Mouse (Mus musculus): ENCODE results near the gene Ier5. TPM values are rescaled to one million over a fixed set of nuclear protein-coding genes. Genes with fewer than 3 reads are reported as not detected.

The Ier5 gene
- polyA plus RNA-seq, 1 experiment from 2014 or later, result 10.4 TPM

- 9% methylated on average over 4 of the region's 4 CpGs for WGBS
- peak; percentile 54; the same call in 1 of the 2 replicates for ATAC-seq (ENCODE audit: insufficient number of reproducible peaks, insufficient read depth, low FRiP score, low read depth)
- Histone ChIP-seq H3K4me2 (ENCODE audit: low read length) (peak overlapping the region; percentile 34), H3K36me3 (ENCODE audit: control insufficient read depth, insufficient read depth, low read length) (no peaks in the 10 kb centered on the region), H3K4me1 (ENCODE audit: control insufficient read depth in 2 of 2, insufficient read depth in 2 of 2, low read length in 2 of 2) (peaks cover 30 to 67% of the 10 kb centered on the region in 2 experiments), H3K27me3 (ENCODE audit: control insufficient read depth, insufficient read depth, low read length) (no peaks in the 10 kb centered on the region), H3K4me3 (ENCODE audit: control insufficient read depth in 1 of 2, insufficient read depth in 1 of 2, low read depth in 1 of 2, low read length in 2 of 2) (no peak overlapping the region), H3K27ac (replicated peaks in 1 of 2; ENCODE audit: control insufficient read depth in 1 of 2, insufficient read depth in 1 of 2, low read depth in 2 of 2, low read length in 2 of 2) (peak overlapping the region; percentile 78 to 81), H3K9me3 (ENCODE audit: control insufficient read depth, low read length) (no peaks in the 10 kb centered on the region), H3K9ac (ENCODE audit: low read length) (peak overlapping the region; percentile 35; the same call in 1 of the 2 replicates)
Observed at GRCm38 (mm10) chr1:155093145-155093791, 6.2 kb downstream of the Ier5 start.

DNA sequence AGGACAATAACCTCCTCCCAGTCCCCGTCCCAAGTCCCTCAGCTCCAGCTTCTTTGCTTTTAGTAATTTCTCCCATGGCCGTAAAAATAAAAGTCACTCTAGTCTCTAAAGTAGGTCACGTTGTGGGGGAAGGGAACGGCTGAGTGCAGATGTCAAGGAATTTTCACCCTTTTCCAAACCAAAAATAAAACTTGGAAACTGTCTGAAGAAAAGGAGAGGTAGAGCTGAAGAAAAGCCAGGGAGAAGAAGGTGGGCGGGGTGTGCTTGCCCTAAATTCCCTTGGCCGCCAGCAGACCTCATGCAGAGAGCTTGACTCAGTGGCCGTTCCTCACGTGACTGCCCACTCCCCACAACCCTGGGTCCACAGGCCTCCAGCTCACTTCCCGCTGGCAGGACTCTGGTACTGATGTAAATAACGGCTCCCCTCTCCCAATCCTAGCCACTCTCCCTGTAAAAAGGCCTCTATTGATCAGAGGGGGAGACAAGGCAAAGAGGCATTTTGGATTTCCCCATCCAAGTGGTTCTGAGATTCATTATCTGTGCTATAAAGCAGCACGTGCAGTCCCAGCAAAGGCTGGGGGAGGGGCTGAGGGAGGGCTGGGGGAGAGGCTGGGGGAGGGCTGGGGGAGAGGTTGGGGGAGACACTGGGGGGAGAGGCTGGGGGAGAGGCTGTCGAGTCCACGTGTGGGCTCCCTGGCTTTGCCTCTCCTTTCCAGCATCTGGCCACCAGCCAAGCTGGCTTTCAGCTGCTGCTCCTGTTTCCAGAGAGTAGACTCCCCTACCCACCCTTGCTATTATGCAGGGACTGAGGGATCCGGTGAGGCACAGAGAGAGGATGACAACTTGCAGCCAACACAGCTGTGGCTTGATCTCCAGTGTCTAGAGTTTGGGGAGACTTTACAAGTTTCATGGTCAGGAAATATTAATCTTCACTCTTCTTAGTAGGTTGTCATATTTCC, 7.3 kb downstream of the Ier5 start:
- no peaks in the 10 kb centered on the region for H3K36me3 ChIP-seq (ENCODE audit: control insufficient read depth, insufficient read depth, low read length)
- H3K9me3 ChIP-seq (ENCODE audit: control insufficient read depth, low read length), result no peaks in the 10 kb centered on the region
- no peaks in the 10 kb centered on the region for H3K27me3 ChIP-seq (ENCODE audit: control insufficient read depth, insufficient read depth, low read length)
- H3K4me2 ChIP-seq (ENCODE audit: low read length), result peak overlapping the region; percentile 34
- 23% methylated on average over 14 of the region's 14 CpGs for whole genome bisulfite sequencing
- H3K4me3 ChIP-seq (ENCODE audit: control insufficient read depth in 1 of 2, insufficient read depth in 1 of 2, low read depth in 1 of 2, low read length in 2 of 2), result no peak overlapping the region
- ATAC-seq (ENCODE audit: insufficient number of reproducible peaks, insufficient read depth, low FRiP score, low read depth), result peak; percentile 43
- H3K9ac ChIP-seq (ENCODE audit: low read length), result peak overlapping the region; percentile 39; the same call in 1 of the 2 replicates
- peaks cover 28 to 66% of the 10 kb centered on the region in 2 experiments for H3K4me1 ChIP-seq (ENCODE audit: control insufficient read depth in 2 of 2, insufficient read depth in 2 of 2, low read length in 2 of 2)
- peak overlapping the region; percentile 70 to 81 for H3K27ac ChIP-seq (replicated peaks in 1 of 2; ENCODE audit: control insufficient read depth in 1 of 2, insufficient read depth in 1 of 2, low read depth in 2 of 2, low read length in 2 of 2)

DNA sequence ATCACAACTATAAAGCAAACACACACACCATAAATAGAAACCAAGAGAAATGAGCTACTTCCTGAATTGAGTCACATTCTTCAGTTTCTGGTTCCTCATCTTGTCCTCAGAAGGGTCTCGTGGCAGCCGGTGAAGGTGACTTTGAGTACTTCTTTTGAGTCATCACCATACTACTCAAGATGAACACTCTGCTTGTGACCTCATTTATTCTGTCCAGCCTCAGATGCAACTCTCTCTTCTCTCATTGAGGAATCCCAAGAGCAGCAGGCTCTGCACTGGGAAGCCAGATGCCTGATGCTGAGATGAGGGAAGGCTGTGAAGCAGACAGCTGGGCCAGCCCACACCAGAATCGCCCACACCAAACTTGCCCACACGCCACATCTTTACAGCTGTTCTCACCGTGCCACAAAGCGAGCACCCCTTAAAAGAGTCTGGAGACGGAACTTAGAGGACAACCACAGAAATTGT, 8.0 kb downstream of the Ier5 start:
- peaks cover 34 to 66% of the 10 kb centered on the region in 2 experiments for H3K4me1 ChIP-seq (ENCODE audit: control insufficient read depth in 2 of 2, insufficient read depth in 2 of 2, low read length in 2 of 2)
- 77% methylated on average over 7 of the region's 7 CpGs for WGBS
- no peaks in the 10 kb centered on the region for H3K27me3 ChIP-seq (ENCODE audit: control insufficient read depth, insufficient read depth, low read length)
- H3K9me3 ChIP-seq (ENCODE audit: control insufficient read depth, low read length), result no peaks in the 10 kb centered on the region
- H3K27ac ChIP-seq (replicated peaks in 1 of 2; ENCODE audit: control insufficient read depth in 1 of 2, insufficient read depth in 1 of 2, low read depth in 2 of 2, low read length in 2 of 2), result peak overlapping the region in 1 of 2 experiments; percentile 81; a peak in 3 of 4 replicates
- no peak overlapping the region for H3K4me3 ChIP-seq (ENCODE audit: control insufficient read depth in 1 of 2, insufficient read depth in 1 of 2, low read depth in 1 of 2, low read length in 2 of 2)
- peak overlapping the region; percentile 34; the same call in 1 of the 2 replicates for H3K4me2 ChIP-seq (ENCODE audit: low read length)
- H3K36me3 ChIP-seq (ENCODE audit: control insufficient read depth, insufficient read depth, low read length), result no peaks in the 10 kb centered on the region
- ATAC-seq (ENCODE audit: insufficient number of reproducible peaks, insufficient read depth, low FRiP score, low read depth), result no peak
- H3K9ac ChIP-seq (ENCODE audit: low read length), result no peak overlapping the region

GRCm38 (mm10) chr1:155090736-155091135, 8.7 kb downstream of the Ier5 start:
- H3K27me3 ChIP-seq (ENCODE audit: control insufficient read depth, insufficient read depth, low read length), result no peaks in the 10 kb centered on the region
- no peak for ATAC-seq (ENCODE audit: insufficient number of reproducible peaks, insufficient read depth, low FRiP score, low read depth)
- no peaks in the 10 kb centered on the region for H3K36me3 ChIP-seq (ENCODE audit: control insufficient read depth, insufficient read depth, low read length)
- WGBS, result 100% methylated on average over 1 of the region's 1 CpGs
- H3K27ac ChIP-seq (replicated peaks in 1 of 2; ENCODE audit: control insufficient read depth in 1 of 2, insufficient read depth in 1 of 2, low read depth in 2 of 2, low read length in 2 of 2), result no peak overlapping the region
- H3K4me2 ChIP-seq (ENCODE audit: low read length), result no peak overlapping the region
- H3K4me3 ChIP-seq (ENCODE audit: control insufficient read depth in 1 of 2, insufficient read depth in 1 of 2, low read depth in 1 of 2, low read length in 2 of 2), result no peak overlapping the region
- H3K9me3 ChIP-seq (ENCODE audit: control insufficient read depth, low read length), result no peaks in the 10 kb centered on the region
- no peak overlapping the region for H3K9ac ChIP-seq (ENCODE audit: low read length)
- H3K4me1 ChIP-seq (ENCODE audit: control insufficient read depth in 2 of 2, insufficient read depth in 2 of 2, low read length in 2 of 2), result peaks cover 37 to 67% of the 10 kb centered on the region in 2 experiments

DNA sequence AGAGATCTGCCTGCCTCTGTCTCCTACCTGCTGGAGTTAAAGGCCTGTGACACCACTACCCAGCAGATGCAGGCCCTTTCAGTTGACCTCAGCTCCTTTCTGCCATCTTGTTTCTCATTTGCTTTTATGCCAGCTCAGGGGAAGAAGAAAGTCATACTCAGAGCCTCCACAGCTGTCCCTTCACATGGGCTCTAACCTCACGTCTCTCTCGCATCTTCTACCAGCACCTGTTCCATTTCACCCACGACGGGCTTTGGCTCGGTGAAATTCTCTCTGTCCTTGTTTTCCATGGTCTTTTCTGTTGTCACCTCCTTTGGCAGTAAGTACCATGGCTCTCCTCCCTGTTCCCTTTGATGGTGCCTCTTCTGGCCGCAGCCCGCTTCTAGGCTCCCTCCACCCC, 9.1 kb downstream of the Ier5 start:
- peaks cover 40 to 67% of the 10 kb centered on the region in 2 experiments for H3K4me1 ChIP-seq (ENCODE audit: control insufficient read depth in 2 of 2, insufficient read depth in 2 of 2, low read length in 2 of 2)
- WGBS, result 87% methylated on average over 7 of the region's 7 CpGs

DNA sequence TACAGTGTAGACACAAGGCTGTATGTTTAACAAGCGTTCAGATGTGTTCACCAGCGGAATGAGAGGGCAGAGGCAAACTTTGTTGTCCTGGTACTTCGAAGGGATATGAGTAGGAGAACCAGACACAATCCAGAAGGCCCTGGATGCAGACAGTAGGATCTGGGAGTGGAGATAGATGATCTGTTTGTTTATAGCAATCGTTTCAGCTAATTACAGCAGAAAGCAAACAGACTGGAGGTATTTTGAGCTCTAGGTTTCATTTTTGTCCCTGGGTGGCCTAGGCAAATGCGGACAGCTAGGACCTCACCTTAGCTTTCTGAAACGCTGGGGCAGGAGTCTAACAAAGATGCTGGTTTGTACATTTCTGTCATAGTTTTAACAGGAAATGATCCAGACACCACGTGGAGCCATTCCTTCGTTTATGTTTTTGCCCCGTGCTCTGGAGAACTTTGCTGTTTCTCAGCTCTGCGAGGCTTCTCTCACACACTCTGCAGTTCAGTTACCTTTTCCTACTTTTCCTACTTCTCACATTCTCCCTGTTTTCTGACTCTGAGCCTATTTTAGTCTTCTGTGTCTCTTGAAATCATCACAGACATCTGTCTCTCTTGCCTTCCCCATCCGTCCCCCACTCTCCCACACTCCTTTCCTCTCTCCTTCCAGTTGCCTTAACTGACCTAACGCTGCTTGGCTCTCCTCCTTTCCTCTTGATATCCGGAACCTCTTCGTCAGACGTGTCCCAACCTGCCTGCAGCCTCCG, 10.4 kb downstream of the Ier5 start:
- 44% methylated on average over 16 of the region's 16 CpGs for WGBS
- no peak for ATAC-seq (ENCODE audit: insufficient number of reproducible peaks, insufficient read depth, low FRiP score, low read depth)
- H3K9ac ChIP-seq (ENCODE audit: low read length), result 0 out of 2 replicates have a peak overlapping the region, but pooled peaks have one; percentile 31
- H3K27ac ChIP-seq (replicated peaks in 1 of 2; ENCODE audit: control insufficient read depth in 1 of 2, insufficient read depth in 1 of 2, low read depth in 2 of 2, low read length in 2 of 2), result no peak overlapping the region
- no peaks in the 10 kb centered on the region for H3K27me3 ChIP-seq (ENCODE audit: control insufficient read depth, insufficient read depth, low read length)
- no peak overlapping the region for H3K4me3 ChIP-seq (ENCODE audit: control insufficient read depth in 1 of 2, insufficient read depth in 1 of 2, low read depth in 1 of 2, low read length in 2 of 2)
- H3K4me1 ChIP-seq (ENCODE audit: control insufficient read depth in 2 of 2, insufficient read depth in 2 of 2, low read length in 2 of 2), result peaks cover 43 to 70% of the 10 kb centered on the region in 2 experiments
- H3K9me3 ChIP-seq (ENCODE audit: control insufficient read depth, low read length), result no peaks in the 10 kb centered on the region
- H3K36me3 ChIP-seq (ENCODE audit: control insufficient read depth, insufficient read depth, low read length), result no peaks in the 10 kb centered on the region
- no peak overlapping the region for H3K4me2 ChIP-seq (ENCODE audit: low read length)

More for the DNA sequence above, 9.1 kb downstream of the Ier5 start:
- Histone ChIP-seq H3K27me3 (ENCODE audit: control insufficient read depth, insufficient read depth, low read length) (no peaks in the 10 kb centered on the region), H3K27ac (replicated peaks in 1 of 2; ENCODE audit: control insufficient read depth in 1 of 2, insufficient read depth in 1 of 2, low read depth in 2 of 2, low read length in 2 of 2) (no peak overlapping the region), H3K9me3 (ENCODE audit: control insufficient read depth, low read length) (no peaks in the 10 kb centered on the region), H3K9ac (ENCODE audit: low read length) (no peak overlapping the region), H3K4me3 (ENCODE audit: control insufficient read depth in 1 of 2, insufficient read depth in 1 of 2, low read depth in 1 of 2, low read length in 2 of 2) (no peak overlapping the region), H3K36me3 (ENCODE audit: control insufficient read depth, insufficient read depth, low read length) (no peaks in the 10 kb centered on the region), H3K4me2 (ENCODE audit: low read length) (no peak overlapping the region)
- ATAC-seq (ENCODE audit: insufficient number of reproducible peaks, insufficient read depth, low FRiP score, low read depth), result no peak

GRCm38 (mm10) chr1:155088046-155088445, 11.4 kb downstream of the Ier5 start:
- Histone ChIP-seq H3K9ac (ENCODE audit: low read length) (no peak overlapping the region), H3K27me3 (ENCODE audit: control insufficient read depth, insufficient read depth, low read length) (no peaks in the 10 kb centered on the region), H3K27ac (replicated peaks in 1 of 2; ENCODE audit: control insufficient read depth in 1 of 2, insufficient read depth in 1 of 2, low read depth in 2 of 2, low read length in 2 of 2) (no peak overlapping the region), H3K4me2 (ENCODE audit: low read length) (no peak overlapping the region), H3K4me1 (ENCODE audit: control insufficient read depth in 2 of 2, insufficient read depth in 2 of 2, low read length in 2 of 2) (peaks cover 37 to 64% of the 10 kb centered on the region in 2 experiments), H3K4me3 (ENCODE audit: control insufficient read depth in 1 of 2, insufficient read depth in 1 of 2, low read depth in 1 of 2, low read length in 2 of 2) (no peak overlapping the region), H3K36me3 (ENCODE audit: control insufficient read depth, insufficient read depth, low read length) (no peaks in the 10 kb centered on the region), H3K9me3 (ENCODE audit: control insufficient read depth, low read length) (no peaks in the 10 kb centered on the region)
- 88% methylated on average over 4 of the region's 4 CpGs for WGBS
- ATAC-seq (ENCODE audit: insufficient number of reproducible peaks, insufficient read depth, low FRiP score, low read depth), result no peak
